10 mouse cellular contexts compared by ENCODE assay signal in genomic region chr1:189405221-189405620, GRCm38 (mm10). TPM values are rescaled to one million over a fixed set of nuclear protein-coding genes. Genes with fewer than 3 reads are reported as not detected.
DNase-seq lines count a peak whose midpoint lies in the region; TF ChIP-seq lines count a peak whose summit lies in the region.
"Had no signal": no experiment of that assay in that cellular context is flagged by ENCODE, and none has a peak within 500 bp of the region (broad histone marks: within the 10 kb centered on the region; RNA-seq: fewer than 3 reads in every experiment).

No protein-coding gene starts in this region.

- intact Hi-C loops in gastrocnemius, adult 2 months (cut with DNase I), result no loop called here
- intact Hi-C loops in gastrocnemius, postnatal 36 days (cut with DNase I), result no loop called here
- intact Hi-C loops in heart, postnatal 14 days (cut with DNase I), result no loop called here

- no peak overlapping the region for H3K4me3 ChIP-seq in gastrocnemius, adult 2 months
- H3K4me3 ChIP-seq: myocyte had no signal

- no peak overlapping the region for H3K27ac ChIP-seq in gastrocnemius, adult 2 months

- DNase-seq in gastrocnemius, adult 2 months, result peak; percentile 41
- no peak for DNase-seq in gastrocnemius, postnatal 36 days
- peak; percentile 32 for DNase-seq in brain, adult 2 months (ENCODE audit: low read depth, low spot score)
- peak; percentile 19 to 32 for DNase-seq in heart, postnatal 14 days
- peak; percentile 83 for DNase-seq in lung, postnatal 25 days (ENCODE audit: low spot score)
- no peak for DNase-seq in kidney, adult 18-20 months
- no peak for DNase-seq in spleen, adult 12 weeks (ENCODE audit: low spot score)
- DNase-seq: cerebellum, postnatal 25 days; kidney, postnatal 4 days had no signal

- TF ChIP-seq CTCF in gastrocnemius, adult 2 months (IDR thresholded peaks at IDR 0.05), result no peak

RNA-seq across cellular contexts. Expression of gene Kcnk2, which starts 3.1 kb away (rescaled TPM):
- 1 to 10 TPM in 1 of 2 experiments, under 1 TPM in 1; 0.84 to 2.0 TPM for total RNA-seq in gastrocnemius, adult 2 months (2021)
- 1 to 10 TPM; 1.6 to 1.9 TPM for total RNA-seq in gastrocnemius, postnatal 36 days (2021)
- total RNA-seq in heart, postnatal 14 days (2021), result 1 to 10 TPM; 3.2 to 3.8 TPM

Comparison
In these comparisons a context has a peak if more than half of its experiments do, and no peak if none do; other contexts are left out.
1. DNase-seq: peak in gastrocnemius, adult 2 months (single experiment), brain, adult 2 months (single experiment), heart, postnatal 14 days (2 of 2) and lung, postnatal 25 days (single experiment); none in gastrocnemius, postnatal 36 days (0 of 2), kidney, adult 18-20 months (single experiment) and spleen, adult 12 weeks (single experiment).